Mouse (Mus musculus): ENCODE measurements around the gene Sfxn3.
A peak's percentile ranks its signal among the peaks of the same experiment; 100 is the strongest.

The Sfxn3 gene

GRCm38 (mm10) chr19:45015518-45016281, 31.6 kb upstream of the Sfxn3 start:
- no peak for TF ChIP-seq NANOG (IDR thresholded peaks at IDR 0.05; ENCODE audit: borderline replicate concordance, low read length)
- peaks cover 81% of the 10 kb centered on the region for H3K4me1 ChIP-seq (replicated peaks; ENCODE audit: low read depth, low read length)
- peaks cover 10% of the 10 kb centered on the region for H3K27me3 ChIP-seq (ENCODE audit: insufficient read depth, low read length)
- peak overlapping the region; percentile 80 for H3K4me3 ChIP-seq (replicated peaks; ENCODE audit: low read length)
- peaks cover 29% of the 10 kb centered on the region for H3K36me3 ChIP-seq (ENCODE audit: insufficient read depth, low read length)
- no peaks in the 10 kb centered on the region for H3K9me3 ChIP-seq (ENCODE audit: low read length)

- Histone ChIP-seq H3K9me3 (ENCODE audit: low read length) (no peaks in the 10 kb centered on the region), H3K4me1 (replicated peaks; ENCODE audit: low read depth, low read length) (peaks cover 83% of the 10 kb centered on the region), H3K36me3 (ENCODE audit: insufficient read depth, low read length) (peaks cover 26% of the 10 kb centered on the region), H3K27me3 (ENCODE audit: insufficient read depth, low read length) (peaks cover 10% of the 10 kb centered on the region), H3K4me3 (replicated peaks; ENCODE audit: low read length) (peak overlapping the region; percentile 80)
- TF ChIP-seq CTCF (conservative IDR thresholded peaks at IDR 0.05; ENCODE audit: low read length) (no peak), NANOG (IDR thresholded peaks at IDR 0.05; ENCODE audit: borderline replicate concordance, low read length) (no peak), POU5F1 (IDR thresholded peaks at IDR 0.05; ENCODE audit: borderline replicate concordance, low read length) (no peak)
Measured at GRCm38 (mm10) chr19:45016341-45017215, 30.7 kb upstream of the Sfxn3 start.

GRCm38 (mm10) chr19:45017216-45017771, 30.0 kb upstream of the Sfxn3 start:
- no peaks in the 10 kb centered on the region for H3K9me3 ChIP-seq (ENCODE audit: low read length)
- peak overlapping the region; percentile 75 for H3K4me3 ChIP-seq (replicated peaks; ENCODE audit: low read length)
- H3K36me3 ChIP-seq (ENCODE audit: insufficient read depth, low read length), result peaks cover 26% of the 10 kb centered on the region
- H3K4me1 ChIP-seq (replicated peaks; ENCODE audit: low read depth, low read length), result peaks cover 77% of the 10 kb centered on the region
- no peak for TF ChIP-seq POU5F1 (IDR thresholded peaks at IDR 0.05; ENCODE audit: borderline replicate concordance, low read length)
- TF ChIP-seq NANOG (IDR thresholded peaks at IDR 0.05; ENCODE audit: borderline replicate concordance, low read length), result no peak
- no peak for TF ChIP-seq CTCF (conservative IDR thresholded peaks at IDR 0.05; ENCODE audit: low read length)
- H3K27me3 ChIP-seq (ENCODE audit: insufficient read depth, low read length), result peaks cover 10% of the 10 kb centered on the region

GRCm38 (mm10) chr19:45017909-45018308, 29.4 kb upstream of the Sfxn3 start:
- TF ChIP-seq POU5F1 (IDR thresholded peaks at IDR 0.05; ENCODE audit: borderline replicate concordance, low read length) (no peak), CTCF (conservative IDR thresholded peaks at IDR 0.05; ENCODE audit: low read length) (no peak), NANOG (IDR thresholded peaks at IDR 0.05; ENCODE audit: borderline replicate concordance, low read length) (no peak)
- peaks cover 10% of the 10 kb centered on the region for H3K27me3 ChIP-seq (ENCODE audit: insufficient read depth, low read length)
- H3K9me3 ChIP-seq (ENCODE audit: low read length), result no peaks in the 10 kb centered on the region
- peaks cover 25% of the 10 kb centered on the region for H3K36me3 ChIP-seq (ENCODE audit: insufficient read depth, low read length)
- H3K4me3 ChIP-seq (replicated peaks; ENCODE audit: low read length), result peak overlapping the region; percentile 75
- peaks cover 71% of the 10 kb centered on the region for H3K4me1 ChIP-seq (replicated peaks; ENCODE audit: low read depth, low read length)

GRCm38 (mm10) chr19:45018351-45018831, 28.9 kb upstream of the Sfxn3 start:
- Histone ChIP-seq H3K4me1 (replicated peaks; ENCODE audit: low read depth, low read length) (peaks cover 67% of the 10 kb centered on the region), H3K9me3 (ENCODE audit: low read length) (no peaks in the 10 kb centered on the region)
- TF ChIP-seq CTCF (conservative IDR thresholded peaks at IDR 0.05; ENCODE audit: low read length), result no peak
- TF ChIP-seq POU5F1 (IDR thresholded peaks at IDR 0.05; ENCODE audit: borderline replicate concordance, low read length), result no peak
- no peak for TF ChIP-seq NANOG (IDR thresholded peaks at IDR 0.05; ENCODE audit: borderline replicate concordance, low read length)

GRCm38 (mm10) chr19:45020348-45020747, 27.0 kb upstream of the Sfxn3 start:
- Histone ChIP-seq H3K27me3 (ENCODE audit: insufficient read depth, low read length) (peaks cover 25% of the 10 kb centered on the region), H3K36me3 (ENCODE audit: insufficient read depth, low read length) (peaks cover 25% of the 10 kb centered on the region), H3K4me1 (replicated peaks; ENCODE audit: low read depth, low read length) (peaks cover 68% of the 10 kb centered on the region), H3K9me3 (ENCODE audit: low read length) (no peaks in the 10 kb centered on the region), H3K4me3 (replicated peaks; ENCODE audit: low read length) (0 out of 2 replicates have a peak overlapping the region, but pooled peaks have one; percentile 13)
- TF ChIP-seq NANOG (IDR thresholded peaks at IDR 0.05; ENCODE audit: borderline replicate concordance, low read length), result no peak
- TF ChIP-seq CTCF (conservative IDR thresholded peaks at IDR 0.05; ENCODE audit: low read length), result no peak
- TF ChIP-seq POU5F1 (IDR thresholded peaks at IDR 0.05; ENCODE audit: borderline replicate concordance, low read length), result no peak

More at GRCm38 (mm10) chr19:45018351-45018831, 28.9 kb upstream of the Sfxn3 start:
- peak overlapping the region; percentile 75 for H3K4me3 ChIP-seq (replicated peaks; ENCODE audit: low read length)
- H3K27me3 ChIP-seq (ENCODE audit: insufficient read depth, low read length), result peaks cover 10% of the 10 kb centered on the region
- H3K36me3 ChIP-seq (ENCODE audit: insufficient read depth, low read length), result peaks cover 20% of the 10 kb centered on the region

- Histone ChIP-seq H3K4me1 (replicated peaks; ENCODE audit: low read depth, low read length) (peaks cover 68% of the 10 kb centered on the region), H3K36me3 (ENCODE audit: insufficient read depth, low read length) (peaks cover 34% of the 10 kb centered on the region), H3K4me3 (replicated peaks; ENCODE audit: low read length) (no peak overlapping the region), H3K27me3 (ENCODE audit: insufficient read depth, low read length) (peaks cover 36% of the 10 kb centered on the region), H3K9me3 (ENCODE audit: low read length) (no peaks in the 10 kb centered on the region)
- TF ChIP-seq NANOG (IDR thresholded peaks at IDR 0.05; ENCODE audit: borderline replicate concordance, low read length) (no peak), POU5F1 (IDR thresholded peaks at IDR 0.05; ENCODE audit: borderline replicate concordance, low read length) (no peak), CTCF (conservative IDR thresholded peaks at IDR 0.05; ENCODE audit: low read length) (no peak)
Measured at GRCm38 (mm10) chr19:45021362-45021761, 25.9 kb upstream of the Sfxn3 start.

GRCm38 (mm10) chr19:45023993-45024392, 23.3 kb upstream of the Sfxn3 start:
- Histone ChIP-seq H3K27me3 (ENCODE audit: insufficient read depth, low read length) (peaks cover 53% of the 10 kb centered on the region), H3K9me3 (ENCODE audit: low read length) (no peaks in the 10 kb centered on the region), H3K4me3 (replicated peaks; ENCODE audit: low read length) (0 out of 2 replicates have a peak overlapping the region, but pooled peaks have one; percentile 17), H3K36me3 (ENCODE audit: insufficient read depth, low read length) (peaks cover 49% of the 10 kb centered on the region), H3K4me1 (replicated peaks; ENCODE audit: low read depth, low read length) (peaks cover 80% of the 10 kb centered on the region)
- TF ChIP-seq CTCF (conservative IDR thresholded peaks at IDR 0.05; ENCODE audit: low read length), result no peak
- TF ChIP-seq NANOG (IDR thresholded peaks at IDR 0.05; ENCODE audit: borderline replicate concordance, low read length), result no peak
- no peak for TF ChIP-seq POU5F1 (IDR thresholded peaks at IDR 0.05; ENCODE audit: borderline replicate concordance, low read length)
